Mouse (Mus musculus) MEL (cell line): ENCODE data around the gene Evi2a.

Experiments used
- CTCF ChIP-seq, 3 experiments: IDR thresholded peaks in 2 of 3; conservative IDR thresholded peaks in 1 of 3; 2 replicates each; pipeline ENCODE4 v1.5.1; 2011 to 2012; ENCODE audit warnings: low read length in 3 of 3, low read depth in 2 of 3, mild to moderate bottlenecking in 2 of 3, improper control_type of control experiment in 1 of 3, inconsistent platforms in 1 of 3, mixed read lengths in 1 of 3, moderate library complexity in 1 of 3; ENCODE audit not compliant: control insufficient read depth in 1 of 3, insufficient read depth in 1 of 3, poor library complexity in 1 of 3, severe bottlenecking in 1 of 3
- EP300 ChIP-seq, 2 experiments: IDR thresholded peaks; 2 replicates each; pipeline ENCODE4 v1.6.1; 2011; ENCODE audit warnings: improper control_type of control experiment in 2 of 2, low read length in 2 of 2, low read depth in 1 of 2, mild to moderate bottlenecking in 1 of 2
- JUND ChIP-seq: IDR thresholded peaks from 2 replicates; pipeline ENCODE4 v1.6.1; 2011; ENCODE audit warnings: low read depth, mild to moderate bottlenecking, improper control_type of control experiment, low read length
- MXI1 ChIP-seq: IDR thresholded peaks from 2 replicates; pipeline ENCODE4 v1.6.1; 2011; ENCODE audit warnings: mild to moderate bottlenecking, low read depth, low read length, improper control_type of control experiment
- NELFE ChIP-seq: IDR thresholded peaks from 2 replicates; pipeline ENCODE4 v1.6.1; 2011; ENCODE audit warnings: low read depth, low read length, improper control_type of control experiment
- POLR2A ChIP-seq, 2 experiments: IDR thresholded peaks; 2 replicates each; pipeline ENCODE4 v1.6.1; 2011 to 2012; ENCODE audit warnings: low read length in 2 of 2, mild to moderate bottlenecking in 2 of 2, control low read depth in 1 of 2, improper control_type of control experiment in 1 of 2, low read depth in 1 of 2, moderate library complexity in 1 of 2; ENCODE audit not compliant: control insufficient read depth in 1 of 2, insufficient read depth in 1 of 2, poor library complexity in 1 of 2
- RCOR1 ChIP-seq: IDR thresholded peaks from 2 replicates; pipeline ENCODE4 v1.6.1; 2012; ENCODE audit warnings: low read depth, mild to moderate bottlenecking, inconsistent platforms, low read length, improper control_type of control experiment
- TBP ChIP-seq: IDR thresholded peaks from 2 replicates; pipeline ENCODE4 v1.8.0; 2011; ENCODE audit warnings: low read depth, low read length, improper control_type of control experiment
- USF2 ChIP-seq, 2 experiments: IDR thresholded peaks; 2 replicates each; pipeline ENCODE4 v1.6.1; 2011 to 2012; ENCODE audit warnings: improper control_type of control experiment in 2 of 2, low read length in 2 of 2, borderline replicate concordance in 1 of 2, inconsistent platforms in 1 of 2, low read depth in 1 of 2, mild to moderate bottlenecking in 1 of 2; ENCODE audit not compliant: insufficient read depth in 1 of 2
- ZKSCAN1 ChIP-seq: IDR thresholded peaks from 2 replicates; pipeline ENCODE4 v1.6.1; 2012; ENCODE audit warnings: low read depth, mild to moderate bottlenecking, inconsistent platforms, low read length, improper control_type of control experiment, moderate library complexity
- ZNF384 ChIP-seq: IDR thresholded peaks from 2 replicates; pipeline ENCODE4 v1.6.1; 2012; ENCODE audit warnings: low read depth, mild to moderate bottlenecking, inconsistent platforms, low read length, improper control_type of control experiment

- no peak for TF ChIP-seq RCOR1
- no peak for TF ChIP-seq TBP
- TF ChIP-seq NELFE: no peak
- TF ChIP-seq CTCF (IDR thresholded peaks at IDR 0.05 in 2 of 3, conservative IDR thresholded peaks at IDR 0.05 in 1 of 3; ENCODE audit: control insufficient read depth in 1 of 3, insufficient read depth in 1 of 3, low read depth in 2 of 3, low read length in 3 of 3, poor library complexity in 1 of 3, severe bottlenecking in 1 of 3): no peak
- TF ChIP-seq USF2 (IDR thresholded peaks at IDR 0.05; ENCODE audit: borderline replicate concordance in 1 of 2, insufficient read depth in 1 of 2, low read depth in 1 of 2, low read length in 2 of 2): no peak
- no peak for TF ChIP-seq POLR2A (IDR thresholded peaks at IDR 0.05; ENCODE audit: control insufficient read depth in 1 of 2, insufficient read depth in 1 of 2, low read depth in 1 of 2, low read length in 2 of 2, poor library complexity in 1 of 2)
- TF ChIP-seq ZKSCAN1: no peak
- TF ChIP-seq JUND: no peak
- TF ChIP-seq ZNF384: peak; percentile 70
- no peak for TF ChIP-seq MXI1
- TF ChIP-seq EP300 (IDR thresholded peaks at IDR 0.05; ENCODE audit: low read depth in 1 of 2, low read length in 2 of 2): no peak
These were observed 18.4 kb downstream of the Evi2a start for GRCm38 (mm10) chr11:79511970-79512369.
